23 mouse cellular contexts compared by ENCODE assay signal in the genomic region with DNA sequence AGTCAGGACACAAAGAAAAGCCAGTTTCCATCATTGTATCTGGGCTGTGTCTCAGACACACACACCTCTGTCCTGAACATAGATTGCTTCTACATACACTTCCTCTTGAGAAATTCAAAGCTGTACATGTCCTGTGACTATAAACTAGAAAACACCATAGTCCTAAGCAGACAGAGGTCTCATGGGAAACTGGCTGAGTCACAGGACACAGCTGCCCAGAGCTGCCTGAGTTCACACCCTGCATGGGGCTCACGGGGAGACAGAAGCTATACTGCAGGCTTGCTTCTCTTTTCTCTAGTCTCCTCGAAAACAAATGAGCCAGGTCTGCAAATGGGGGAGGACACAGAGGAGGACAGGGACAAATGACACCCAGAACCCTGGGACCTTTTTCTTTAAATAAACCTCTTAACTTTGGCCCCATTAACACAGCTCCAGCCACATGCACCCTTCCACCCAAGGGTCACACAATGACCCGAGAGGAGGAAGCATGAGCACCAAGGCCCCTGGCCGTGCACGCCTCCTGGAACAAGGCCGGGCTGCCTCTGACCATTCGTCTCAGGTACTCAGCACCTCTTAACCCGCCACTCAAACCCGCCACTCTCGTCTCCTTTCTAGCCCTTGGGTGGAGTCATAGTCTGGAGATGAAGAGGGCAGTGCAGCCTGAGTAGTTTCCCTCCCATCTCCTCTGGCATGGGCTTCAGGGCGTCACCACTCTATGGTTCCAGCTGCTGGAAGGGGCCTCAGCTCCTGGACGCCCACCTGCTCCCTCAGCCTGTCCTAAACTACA. TPM values are rescaled to one million over a fixed set of nuclear protein-coding genes. Genes with fewer than 3 reads are reported as not detected.
DNase-seq lines count a peak whose midpoint lies in the region; ATAC-seq lines count a peak whose summit lies in the region.
"Had no signal": no experiment of that assay in that cellular context is flagged by ENCODE, and none has a peak within 500 bp of the region (broad histone marks: within the 10 kb centered on the region; RNA-seq: fewer than 3 reads in every experiment).

No protein-coding gene starts in this region.

- no peaks in the 10 kb centered on the region for H3K9me3 ChIP-seq in heart, embryonic 11.5 days (replicated peaks; ENCODE audit: control insufficient read depth, low read length)
- H3K9me3 ChIP-seq: heart, embryonic 15.5 days; hindbrain, embryonic 13.5 days; midbrain, embryonic 13.5 days had no signal

- no peak overlapping the region for H3K4me2 ChIP-seq in heart, embryonic 11.5 days
- H3K4me2 ChIP-seq: heart, embryonic 15.5 days; hindbrain, embryonic 13.5 days; midbrain, embryonic 13.5 days had no signal

- no peak; the same call in 1 of the 2 replicates for ATAC-seq in heart, embryonic 11.5 days (replicated peaks; ENCODE audit: insufficient number of reproducible peaks, low FRiP score, low TSS enrichment)
- ATAC-seq in erythroblast, adult 5-6 weeks (replicated peaks; ENCODE audit: low FRiP score, poor library complexity, severe bottlenecking): no peak
- ATAC-seq: intestine, embryonic 16.5 days; midbrain, embryonic 13.5 days had no signal

- H3K9ac ChIP-seq in heart, embryonic 11.5 days (ENCODE audit: low read depth, low read length): no peak overlapping the region
- H3K9ac ChIP-seq: heart, embryonic 15.5 days; hindbrain, embryonic 13.5 days; midbrain, embryonic 13.5 days had no signal

- H3K4me3 ChIP-seq in heart, embryonic 11.5 days (ENCODE audit: low read depth, low read length): no peak overlapping the region
- H3K4me3 ChIP-seq: heart, embryonic 15.5 days; hindbrain, embryonic 13.5 days; midbrain, embryonic 13.5 days had no signal

- peaks cover 4% of the 10 kb centered on the region for H3K36me3 ChIP-seq in heart, embryonic 11.5 days (ENCODE audit: control insufficient read depth, insufficient read depth, low read length)

- no peaks in the 10 kb centered on the region for H3K27me3 ChIP-seq in heart, embryonic 11.5 days (ENCODE audit: control insufficient read depth, insufficient read depth, low read length)
- H3K27me3 ChIP-seq: heart, embryonic 15.5 days; hindbrain, embryonic 13.5 days; midbrain, embryonic 13.5 days had no signal

- 0 out of 2 replicates have a peak, but pooled peaks cover 2% of the 10 kb centered on the region for H3K4me1 ChIP-seq in heart, embryonic 11.5 days (ENCODE audit: control insufficient read depth, insufficient read depth, low read length)
- H3K4me1 ChIP-seq: midbrain, embryonic 13.5 days had no signal

- peak overlapping the region; percentile 23; the same call in 1 of the 2 replicates for H3K27ac ChIP-seq in heart, embryonic 11.5 days (ENCODE audit: low read depth, low read length)
- H3K27ac ChIP-seq: heart, embryonic 15.5 days; hindbrain, embryonic 13.5 days; midbrain, embryonic 13.5 days; stomach, postnatal 0 days had no signal

- WGBS in heart, embryonic 11.5 days (ENCODE audit: insufficient replicate concordance): 68% methylated on average over 12 of the region's 12 CpGs

- no peak for DNase-seq in heart, adult 8-10 months (ENCODE audit: low spot score)
- DNase-seq in 3T3-L1 (ENCODE audit: low read depth, low spot score) (peak; percentile 52), adipocyte (ENCODE audit: low spot score) (peak; percentile 59)
- peak; percentile 57 for DNase-seq in lung, postnatal 14 days
- DNase-seq in right cerebral cortex, postnatal 36 days (ENCODE audit: low spot score in 2 of 2): no peak
- DNase-seq: adrenal gland, postnatal 10 days; cerebellum, adult 9-10 months; gastrocnemius, postnatal 10 days; liver; right cerebral cortex, adult 18-20 months; thymus, postnatal 14 days had no signal

RNA-seq across cellular contexts. Expression of gene Tldc2, which starts 12.9 kb away (rescaled TPM):
- polyA plus RNA-seq in heart, embryonic 11.5 days (2014; fragmentation: Nextera tagmentation; extraction: Ambion mirVana): 0.26 TPM in 1 of 2 replicates, not detected in the other
- total RNA-seq in heart, adult 8-10 months (2022): not detected
- not detected in 2 replicates for total RNA-seq in erythroblast, adult 5-6 weeks (2015; ENCODE audit: low replicate concordance)
- total RNA-seq in erythroblast, adult 5-6 weeks (2017; ENCODE audit: low replicate concordance): not detected in 2 replicates
- total RNA-seq: adrenal gland, postnatal 10 days; ES-E14; gastrocnemius, postnatal 10 days; layer of hippocampus, postnatal 14 days; left cerebral cortex, postnatal 25 days had no signal
- polyA plus RNA-seq: C2C12; heart, embryonic 15.5 days; hindbrain, embryonic 13.5 days; intestine, embryonic 16.5 days; midbrain, embryonic 13.5 days; spleen, adult 2 months; stomach, postnatal 0 days had no signal

RNA-seq across cellular contexts. Expression of gene Soga1, which starts 20.7 kb away (rescaled TPM):
- polyA plus RNA-seq in heart, embryonic 11.5 days (2014; fragmentation: Nextera tagmentation; extraction: Ambion mirVana): 3.4 and 3.6 TPM in 2 replicates
- total RNA-seq in heart, adult 8-10 months (2022): 10 to 100 TPM in 1 of 4 experiments, 1 to 10 TPM in 3; 8.7 to 11.1 (median 8.9) TPM
- total RNA-seq in erythroblast, adult 5-6 weeks (2015; ENCODE audit: low replicate concordance): 0.21 and 1.3 TPM in 2 replicates
- 0.56 and 1.1 TPM in 2 replicates for total RNA-seq in erythroblast, adult 5-6 weeks (2017; ENCODE audit: low replicate concordance)

RNA-seq across cellular contexts. Expression of gene Samhd1, which starts 35.3 kb away (rescaled TPM):
- polyA plus RNA-seq in heart, embryonic 11.5 days (2014; fragmentation: Nextera tagmentation; extraction: Ambion mirVana): 20.7 and 26.4 TPM in 2 replicates
- total RNA-seq in heart, adult 8-10 months (2022): 10 to 100 TPM; 20.5 to 23.6 (median 21.5) TPM
- 69.9 and 105 TPM in 2 replicates for total RNA-seq in erythroblast, adult 5-6 weeks (2015; ENCODE audit: low replicate concordance)
- 81.6 and 89.4 TPM in 2 replicates for total RNA-seq in erythroblast, adult 5-6 weeks (2017; ENCODE audit: low replicate concordance)

Comparison
In these comparisons a context has a peak if more than half of its experiments do, and no peak if none do; other contexts are left out.
1. DNase-seq: peak in 3T3-L1 (single experiment), adipocyte (single experiment) and lung, postnatal 14 days (single experiment); none in heart, adult 8-10 months (single experiment) and right cerebral cortex, postnatal 36 days (0 of 2).
2. RNA of gene Soga1, which starts 20.7 kb away (total RNA-seq): 8.7 to 11.1 TPM in heart, adult 8-10 months; 0.21 to 1.3 TPM in erythroblast, adult 5-6 weeks; every median in the first group is over 4 times any median in the second.